Mouse (Mus musculus) pancreas, adult 10 weeks (tissue): ENCODE results near the gene Mx1. TPM values are rescaled to one million over a fixed set of nuclear protein-coding genes. Genes with fewer than 3 reads are reported as not detected.

Experiments used
- polyA plus RNA-seq: library from polyadenylated mRNA; stranded (reverse); fragments of 350-450 nt; fragmentation: Illumina TruSeq; extraction: RNeasy Lipid Tissue Mini Kit (QIAGEN cat#74804); gene quantifications from one replicate; pipeline ENCODE4 v1.2.3, GENCODE M21; 2015; ENCODE audit warnings: low read depth, low replicate concordance; ENCODE audit not compliant: insufficient read depth

Gene Mx1
- polyA plus RNA-seq = not detected

GRCm38 (mm10) chr16:97462481-97463181 is at the start of gene Mx1:
Gene Mx1 (minus strand): TSS chr16:97462907.

Other genes with a start within 250 kb of the Mx1 start
- gene Bace2, start 106.2 kb downstream of the Mx1 start, polyA plus RNA-seq = 8.4 TPM
- not detected for gene Fam3b, start 51.9 kb upstream of the Mx1 start, polyA plus RNA-seq
- gene Tmprss2, start 148.3 kb upstream of the Mx1 start, polyA plus RNA-seq = 3.7 TPM